Mouse (Mus musculus): Measurements from ENCODE around the gene Usp51.
"Not testable (repeated sequence)": the region's sequence is repeated elsewhere in the genome, so short reads cannot be mapped to it uniquely, and the experiment has no call there.

Usp51 gene

GRCm38 (mm10) chrX:153006387-153006841 is at the start of gene Usp51:
Gene Usp51 (plus strand): TSS chrX:153006469.
- no peak for DNase-seq (ENCODE audit: low read depth)

- no peak for DNase-seq (ENCODE audit: low read depth)
These were observed 36.7 kb upstream of the Usp51 start for GRCm38 (mm10) chrX:152969606-152970005.

- not testable (repeated sequence) for DNase-seq (ENCODE audit: low read depth)
These were observed 32.6 kb upstream of the Usp51 start for GRCm38 (mm10) chrX:152973476-152974203.

- DNase-seq (ENCODE audit: low read depth) = no peak
These were observed 32.0 kb upstream of the Usp51 start for GRCm38 (mm10) chrX:152974204-152974661.

GRCm38 (mm10) chrX:152976538-152976937 is 29.7 kb upstream of the Usp51 start:
- no peak for DNase-seq (ENCODE audit: low read depth)

GRCm38 (mm10) chrX:152985009-152985408 is 21.3 kb upstream of the Usp51 start:
- no peak for DNase-seq (ENCODE audit: low read depth)

- DNase-seq (ENCODE audit: low read depth) = not testable (repeated sequence)
These were observed 16.4 kb upstream of the Usp51 start for GRCm38 (mm10) chrX:152989852-152990251.

GRCm38 (mm10) chrX:152996105-152996504 is 10.2 kb upstream of the Usp51 start:
- DNase-seq (ENCODE audit: low read depth) = not testable (repeated sequence)

GRCm38 (mm10) chrX:153007021-153007684 is 884 bp downstream of the Usp51 start:
- no peak for DNase-seq (ENCODE audit: low read depth)

GRCm38 (mm10) chrX:153007685-153008047 is 1.4 kb downstream of the Usp51 start:
- DNase-seq (ENCODE audit: low read depth) = no peak

GRCm38 (mm10) chrX:153025255-153025654 is 19.0 kb downstream of the Usp51 start:
- not testable (repeated sequence) for DNase-seq (ENCODE audit: low read depth)

GRCm38 (mm10) chrX:153025709-153026108 is 19.4 kb downstream of the Usp51 start:
- DNase-seq (ENCODE audit: low read depth) = not testable (repeated sequence)

- DNase-seq (ENCODE audit: low read depth) = not testable (repeated sequence)
These were observed 25.3 kb downstream of the Usp51 start for GRCm38 (mm10) chrX:153031547-153031946.

GRCm38 (mm10) chrX:153037087-153037971 is 31.1 kb downstream of the Usp51 start, which contains the start of gene Mageh1:
Gene Mageh1 (minus strand): TSS chrX:153037575.
- no peak for DNase-seq (ENCODE audit: low read depth)

- DNase-seq (ENCODE audit: low read depth) = not testable (repeated sequence)
These were observed 31.9 kb downstream of the Usp51 start for GRCm38 (mm10) chrX:153037972-153038744.
